Mouse (Mus musculus) kidney, postnatal 4 days (tissue): Measurements from ENCODE around the gene Slc39a7.
"Not testable (repeated sequence)": the region's sequence is repeated elsewhere in the genome, so short reads cannot be mapped to it uniquely, and the experiment has no call there.

Source experiments
- DNase-seq, 2 experiments: peaks; one replicate each; pipeline ENCODE4 v3.0.0; 2021; ENCODE audit warnings: mixed read lengths in 2 of 2

Gene Slc39a7

DNA sequence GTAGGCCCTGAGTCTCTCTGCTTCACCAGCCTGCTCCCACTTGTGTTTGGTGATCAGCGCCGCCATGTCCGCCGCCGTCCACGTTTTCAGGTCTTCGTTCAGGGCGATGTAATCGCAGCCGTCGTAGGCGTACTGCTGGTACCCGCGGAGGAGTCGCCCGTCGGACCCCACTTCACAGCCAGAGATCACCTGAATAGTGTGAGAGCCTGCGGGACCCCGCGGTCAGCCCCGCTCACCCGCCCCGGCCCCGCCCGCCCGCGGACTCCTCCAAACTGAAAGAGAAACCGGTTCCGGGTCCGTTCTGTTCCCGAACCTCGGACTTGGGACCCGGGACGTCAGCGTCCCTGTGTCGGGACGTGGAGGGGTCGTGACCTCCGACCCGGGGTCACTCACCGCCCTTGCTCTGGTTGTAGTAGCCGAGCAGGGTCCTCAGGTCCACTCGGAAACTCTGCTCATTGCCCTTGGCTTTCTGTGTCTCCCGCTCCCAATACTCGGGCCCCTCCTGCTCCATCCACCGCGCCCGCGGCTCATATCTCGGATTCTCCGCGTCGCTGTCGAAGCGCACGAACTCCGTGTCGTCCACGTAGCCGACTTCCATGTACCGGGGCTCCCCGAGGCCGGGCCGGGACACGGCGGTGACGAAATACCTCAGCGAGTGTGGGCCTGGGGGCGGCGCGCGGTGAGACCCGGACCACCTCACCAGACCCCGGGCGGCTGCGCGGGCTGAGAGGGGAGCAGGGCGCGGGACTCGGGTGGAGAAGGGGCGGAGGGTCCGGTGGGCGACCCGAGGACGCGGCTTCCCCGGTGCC is 31.9 kb downstream of the Slc39a7 start:
- peak; percentile 37 to 50 for DNase-seq

DNA sequence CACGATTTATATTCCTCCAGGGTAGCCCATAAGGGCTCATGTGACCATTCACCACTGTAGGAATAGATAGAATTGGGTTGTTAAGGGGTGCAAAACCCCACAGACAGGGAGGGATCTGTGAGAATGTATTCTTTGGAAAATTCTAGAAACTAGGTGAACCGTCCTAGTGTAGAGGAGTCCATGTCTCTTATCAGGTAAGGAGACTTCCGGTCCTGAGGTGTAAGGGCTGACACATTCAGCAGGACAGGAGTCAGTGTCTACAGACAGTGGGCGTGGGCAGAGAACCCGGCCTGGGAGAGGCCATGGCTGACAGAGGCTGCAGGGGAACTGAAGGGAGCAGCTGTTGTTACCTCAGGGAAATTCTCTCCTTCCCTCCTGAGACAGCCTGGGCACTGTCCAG is 32.8 kb downstream of the Slc39a7 start:
- DNase-seq: peak in 1 of 2 experiments; percentile 6

DNA sequence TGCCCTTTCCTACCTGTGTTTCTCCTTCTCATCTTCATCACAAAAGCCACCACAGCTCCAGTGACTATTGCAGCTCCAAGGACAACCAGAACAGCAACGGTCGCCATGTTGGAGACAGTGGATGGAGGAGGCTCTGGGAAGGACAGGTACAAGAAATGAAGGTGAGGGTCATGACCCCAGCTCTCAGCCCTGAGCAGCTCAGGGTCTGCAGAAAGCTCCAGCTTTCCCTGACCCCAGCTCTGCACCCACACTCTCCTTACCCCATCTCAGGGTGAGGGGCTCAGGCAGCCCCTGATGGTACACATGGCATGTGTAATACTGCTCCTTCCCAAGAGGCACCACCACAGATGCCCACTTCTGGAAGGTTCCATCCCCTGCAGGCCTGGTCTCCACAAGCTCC is 34.5 kb downstream of the Slc39a7 start:
- not testable (repeated sequence) for DNase-seq

DNA sequence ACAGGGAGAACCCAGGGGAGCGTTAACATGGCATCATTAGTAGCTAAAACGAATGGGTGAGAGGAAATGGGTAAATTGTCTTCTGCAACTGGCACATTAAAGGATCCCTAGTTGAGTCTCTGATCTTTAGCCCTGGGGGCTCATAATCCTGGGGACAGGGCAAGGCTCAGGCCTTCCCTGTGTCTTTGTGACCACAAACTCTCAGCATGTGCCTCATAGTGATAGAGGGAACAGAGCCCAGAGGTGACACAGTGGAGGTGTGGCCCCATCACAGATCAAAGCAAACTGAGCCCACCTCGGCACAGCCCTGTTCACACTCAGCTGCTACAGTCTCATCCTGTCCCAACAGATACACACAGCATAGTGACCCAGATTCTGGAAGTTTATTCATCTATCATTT is 35.8 kb downstream of the Slc39a7 start:
- DNase-seq: no peak

DNA sequence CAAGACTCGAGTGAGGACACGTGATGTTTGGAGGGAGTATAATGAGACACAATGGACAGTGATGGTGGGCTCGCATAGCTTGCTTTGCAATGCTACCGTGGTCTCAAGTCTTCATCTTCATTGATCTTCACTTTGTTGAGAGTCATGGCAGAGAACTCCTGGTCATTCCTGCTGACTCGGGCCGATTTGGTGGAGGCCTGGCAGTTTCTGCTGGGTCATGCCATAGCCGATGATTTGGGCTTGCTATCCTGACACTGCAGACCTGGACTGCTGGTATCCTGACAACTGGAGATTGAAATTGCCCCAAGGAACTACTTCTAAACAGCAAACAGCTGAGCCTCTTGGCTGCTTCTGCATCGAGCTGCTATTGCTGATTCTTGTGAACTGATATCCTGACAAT is 36.5 kb downstream of the Slc39a7 start:
- DNase-seq: no peak

DNA sequence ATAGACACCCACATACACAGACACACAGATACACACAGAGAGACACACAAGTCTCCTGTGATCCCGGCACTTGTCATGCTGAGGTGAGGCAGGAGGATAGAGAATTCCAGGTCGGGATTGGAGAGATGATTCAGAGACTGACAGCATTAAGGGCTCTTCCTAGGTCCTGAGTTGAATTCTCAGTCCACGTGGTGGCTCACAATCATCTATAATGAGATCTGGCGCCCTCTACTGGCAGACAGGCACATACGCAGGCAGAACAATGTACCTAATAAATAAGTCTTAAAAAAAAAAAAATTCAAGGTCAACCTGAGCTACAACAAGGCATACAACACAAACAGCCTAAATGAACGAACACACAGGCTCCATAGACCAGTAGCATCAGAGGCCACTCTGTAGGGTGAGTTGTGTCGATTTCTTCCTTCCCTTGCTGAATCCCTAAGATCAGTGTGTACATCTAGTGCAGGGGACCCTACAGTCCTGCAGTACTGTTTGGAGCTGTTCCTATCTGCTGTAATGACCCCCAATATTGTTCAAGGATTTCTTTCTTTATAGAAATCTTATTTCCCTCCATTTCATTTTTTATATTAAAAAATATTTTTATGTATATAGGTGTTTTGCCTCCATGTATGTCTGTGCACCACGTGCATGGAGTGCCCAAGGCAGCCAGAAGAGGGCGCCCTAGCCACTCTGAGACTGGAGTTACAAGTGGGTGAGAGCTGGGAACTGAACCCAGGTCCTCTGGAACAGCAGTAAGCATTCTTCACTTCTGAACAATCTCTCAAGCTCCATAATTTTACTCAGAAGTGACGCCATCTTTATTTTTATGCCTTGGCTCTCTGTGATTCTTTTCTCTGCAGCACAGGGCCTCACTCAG is 39.5 kb downstream of the Slc39a7 start:
- peak; percentile 68 to 73 for DNase-seq

DNA sequence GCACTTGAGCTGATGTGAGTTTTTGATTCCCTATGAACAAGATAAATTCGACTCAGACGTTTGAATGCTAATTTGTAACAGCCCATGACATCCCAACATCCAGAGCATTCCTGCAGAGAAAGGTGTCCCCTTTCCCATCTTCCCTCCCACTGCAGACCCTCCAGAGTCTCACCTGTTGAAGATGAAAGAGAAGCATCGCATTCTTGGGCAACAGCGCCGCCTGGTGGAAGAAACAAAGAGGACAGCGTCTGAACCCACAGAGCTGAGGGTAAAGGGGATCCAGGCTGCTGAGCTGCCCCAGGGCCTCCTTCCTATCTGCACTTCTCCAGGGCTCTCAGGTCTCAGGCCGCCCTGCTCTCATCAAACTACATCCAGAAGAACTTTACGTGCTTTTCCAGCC is 49.3 kb downstream of the Slc39a7 start:
- peak; percentile 80 for DNase-seq

DNA sequence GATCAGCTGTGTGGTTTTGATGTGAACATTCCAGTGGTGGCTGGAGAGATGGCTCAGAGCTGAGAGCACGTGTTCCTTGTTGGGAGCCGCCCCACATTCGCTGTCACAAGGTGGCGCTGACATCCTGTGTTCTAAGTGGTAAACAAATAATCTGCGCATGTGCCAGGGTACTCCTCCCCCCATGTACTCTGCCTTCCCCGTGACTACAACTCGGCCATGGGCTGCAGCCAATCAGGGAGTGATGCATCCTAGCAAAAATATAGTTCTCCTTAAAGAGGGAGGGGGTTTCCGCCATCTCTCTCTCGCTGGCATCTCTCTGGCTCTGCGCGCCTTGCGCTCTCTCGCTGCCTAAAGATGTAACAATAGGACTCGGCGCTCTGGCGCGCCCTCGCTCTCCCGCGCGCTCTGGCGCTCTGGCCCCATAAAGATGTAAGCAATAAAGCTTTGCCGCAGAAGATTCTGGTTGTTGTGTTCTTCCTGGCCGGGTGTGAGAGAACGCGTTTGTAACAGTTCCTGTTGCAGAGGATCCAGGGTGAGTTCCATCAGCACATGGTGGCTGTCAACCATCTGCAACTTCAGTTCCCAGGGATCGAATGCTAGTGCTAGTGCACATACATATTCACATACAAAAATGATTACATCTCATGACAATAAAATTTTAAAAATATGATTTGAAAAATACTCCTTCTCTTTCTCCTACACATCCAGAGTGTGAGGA is 50.1 kb downstream of the Slc39a7 start:
- peak; percentile 91 to 94 for DNase-seq

DNA sequence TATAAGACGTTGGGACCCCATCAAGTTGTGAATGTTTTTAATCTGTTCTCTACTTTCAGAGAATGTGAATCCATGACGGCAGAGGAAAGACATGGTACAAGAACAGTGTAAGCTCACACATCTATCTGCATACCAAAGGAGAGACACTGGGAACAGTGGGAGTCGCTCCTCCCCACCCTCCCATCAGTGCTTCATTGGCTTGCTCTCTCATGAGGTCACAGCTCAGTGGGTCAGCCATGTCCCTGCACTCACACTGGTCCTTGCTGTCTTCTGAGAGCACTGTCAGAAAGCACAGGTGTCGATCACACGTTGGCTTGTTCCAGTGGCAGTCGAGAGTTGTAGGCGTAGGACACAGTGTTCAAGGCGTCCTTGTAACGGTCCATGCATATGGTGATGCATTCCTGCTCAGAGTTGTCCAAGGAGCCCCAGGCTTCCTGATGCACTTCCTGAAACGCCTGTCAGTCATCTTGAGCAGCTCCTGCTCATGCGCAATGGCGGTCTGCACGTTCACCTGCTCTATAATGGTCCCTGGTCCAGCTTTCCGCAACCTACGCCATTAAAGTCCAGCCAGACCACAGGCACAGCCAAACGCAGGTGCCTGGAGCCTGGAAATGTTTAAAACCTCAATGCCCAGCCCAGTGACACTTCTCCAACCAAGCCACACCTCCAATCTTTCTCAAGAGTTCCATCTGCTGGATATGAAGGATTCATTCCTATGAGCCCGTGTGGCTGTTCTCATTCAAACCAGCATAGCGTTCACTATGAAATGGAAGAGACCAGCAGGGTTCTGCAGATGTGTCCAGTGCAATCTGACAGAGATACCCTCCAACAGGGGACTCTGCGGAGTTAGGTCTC is 51.1 kb downstream of the Slc39a7 start:
- no peak for DNase-seq

DNA sequence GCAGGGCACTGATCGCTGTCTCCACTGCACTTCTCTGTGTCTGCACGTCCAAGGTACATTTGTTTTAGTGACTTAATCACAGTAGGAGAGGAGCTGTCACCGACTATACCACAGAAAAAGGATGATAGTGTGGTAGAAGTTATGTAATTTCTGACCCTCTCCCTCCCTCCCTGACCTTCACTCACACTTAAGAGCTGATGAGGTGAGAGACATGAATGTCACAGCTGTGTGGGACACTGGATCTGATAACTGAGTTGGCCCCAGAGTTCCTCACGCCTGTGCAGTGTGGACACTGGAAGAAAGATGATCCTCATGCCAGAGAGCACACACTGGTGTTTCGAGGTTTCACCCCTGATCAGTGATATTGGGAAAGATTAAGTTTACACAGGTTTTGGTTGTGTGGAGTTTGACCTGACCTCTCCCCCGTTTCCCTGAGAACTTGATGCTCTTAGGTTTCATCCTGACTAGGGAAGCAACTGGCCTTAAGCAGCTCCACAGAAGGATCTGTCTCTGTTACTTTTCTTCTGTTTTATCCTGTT is 51.9 kb downstream of the Slc39a7 start:
- DNase-seq: no peak

DNA sequence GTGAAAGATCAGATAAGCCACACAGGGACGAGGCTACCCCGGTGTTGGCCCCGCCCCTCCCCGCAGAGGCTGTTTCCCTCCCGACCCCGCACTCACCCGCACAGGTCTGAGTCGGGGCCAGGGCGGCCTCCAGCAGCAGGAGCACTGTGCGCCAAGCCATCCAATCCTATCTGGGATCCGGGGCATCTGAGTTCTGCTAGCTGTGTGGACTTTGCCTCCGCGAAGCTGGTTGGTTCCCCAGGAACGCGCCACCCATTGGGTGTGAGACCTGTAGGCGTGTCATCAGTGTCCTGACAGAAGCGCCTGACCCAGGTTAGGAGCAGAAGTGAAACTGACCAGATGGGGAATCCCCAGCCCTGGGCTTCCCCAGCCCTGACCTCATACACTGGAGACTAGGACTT is 52.9 kb downstream of the Slc39a7 start:
- peak; percentile 73 to 87 for DNase-seq
